Mouse (Mus musculus): ENCODE results near the gene Gse1. TPM values are rescaled to one million over a fixed set of nuclear protein-coding genes. Genes with fewer than 3 reads are reported as not detected.

The Gse1 gene
- total and polyA plus RNA-seq, 3 experiments = 23.6 to 128 (median 66.9) TPM

DNA sequence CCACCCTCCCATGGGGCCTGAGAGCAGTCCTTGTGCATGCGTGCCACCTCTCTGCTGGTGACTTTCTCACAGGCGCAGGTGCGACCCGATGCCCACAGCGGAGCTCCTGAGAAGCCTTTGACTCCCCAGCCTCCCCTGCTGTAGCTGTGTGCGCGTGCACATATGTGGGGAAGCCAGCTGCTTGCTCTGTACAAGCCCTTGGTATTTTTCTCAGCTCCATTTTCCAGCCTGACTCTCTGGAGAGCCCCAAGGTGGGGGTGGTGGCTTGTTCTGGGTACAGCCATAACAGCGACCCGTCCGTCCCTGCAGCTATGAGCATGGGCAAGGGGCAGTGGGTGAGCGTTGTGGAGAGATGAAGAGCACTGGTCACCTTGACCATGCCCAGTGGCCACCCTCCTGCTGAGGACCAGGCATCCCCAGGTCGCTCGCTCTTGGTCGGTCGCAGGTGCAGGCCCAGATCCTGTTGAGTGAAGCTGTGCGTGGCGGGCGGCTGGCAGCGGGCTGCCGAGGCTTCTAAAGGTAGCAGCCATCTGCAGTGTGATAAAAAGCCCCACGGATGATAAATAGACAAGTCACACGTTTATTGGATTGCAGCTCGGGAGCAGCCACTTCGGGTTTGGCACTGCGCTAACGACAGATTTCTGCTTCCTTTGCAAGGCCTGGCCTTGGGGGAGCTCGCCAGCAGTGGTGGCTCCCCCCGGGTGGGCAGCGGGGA lies 184.8 kb downstream of the Gse1 start:
- TF ChIP-seq SIN3A (IDR thresholded peaks at IDR 0.05; ENCODE audit: low read length) (no peak), HCFC1 (IDR thresholded peaks at IDR 0.05; ENCODE audit: low read depth, low read length) (no peak), RCOR1 (IDR thresholded peaks at IDR 0.05; ENCODE audit: low read depth, low read length) (no peak)
- H3K4me3 ChIP-seq (ENCODE audit: control insufficient read depth in 1 of 2, insufficient read depth in 1 of 2, low read depth in 2 of 2, low read length in 2 of 2) = no peak overlapping the region
- no peak for DNase-seq (ENCODE audit: low read depth, low spot score)
- no peaks in the 10 kb centered on the region for H3K9me3 ChIP-seq (replicated peaks; ENCODE audit: insufficient read depth, low read length)
- no peaks in the 10 kb centered on the region for H3K79me2 ChIP-seq (ENCODE audit: control insufficient read depth, insufficient read depth, low read length, poor library complexity)
- no peak overlapping the region for H3K9ac ChIP-seq (ENCODE audit: control insufficient read depth, low read depth, low read length, poor library complexity, severe bottlenecking)
- no peaks in the 10 kb centered on the region for H3K36me3 ChIP-seq (ENCODE audit: control insufficient read depth in 1 of 2, insufficient read depth in 2 of 2, low read length in 2 of 2)
- no peaks in the 10 kb centered on the region for H3K27me3 ChIP-seq (ENCODE audit: control insufficient read depth in 1 of 2, insufficient read depth in 2 of 2, low read length in 2 of 2)
- H3K27ac ChIP-seq (ENCODE audit: control insufficient read depth, low read depth, low read length) = no peak overlapping the region
- H3K4me1 ChIP-seq (ENCODE audit: control insufficient read depth in 1 of 2, insufficient read depth in 2 of 2, low read length in 2 of 2) = 0 out of 4 replicates have a peak, but pooled peaks cover 0 to under 1% of the 10 kb centered on the region in 2 experiments

GRCm38 (mm10) chr8:120413626-120413988 lies 185.4 kb downstream of the Gse1 start:
- Histone ChIP-seq H3K4me3 (ENCODE audit: control insufficient read depth in 1 of 2, insufficient read depth in 1 of 2, low read depth in 2 of 2, low read length in 2 of 2) (no peak overlapping the region), H3K27me3 (ENCODE audit: control insufficient read depth in 1 of 2, insufficient read depth in 2 of 2, low read length in 2 of 2) (no peaks in the 10 kb centered on the region), H3K36me3 (ENCODE audit: control insufficient read depth in 1 of 2, insufficient read depth in 2 of 2, low read length in 2 of 2) (no peaks in the 10 kb centered on the region), H3K9ac (ENCODE audit: control insufficient read depth, low read depth, low read length, poor library complexity, severe bottlenecking) (no peak overlapping the region), H3K27ac (ENCODE audit: control insufficient read depth, low read depth, low read length) (no peak overlapping the region), H3K9me3 (replicated peaks; ENCODE audit: insufficient read depth, low read length) (no peaks in the 10 kb centered on the region), H3K79me2 (ENCODE audit: control insufficient read depth, insufficient read depth, low read length, poor library complexity) (no peaks in the 10 kb centered on the region), H3K4me1 (ENCODE audit: control insufficient read depth in 1 of 2, insufficient read depth in 2 of 2, low read length in 2 of 2) (no peaks in the 10 kb centered on the region)
- no peak for TF ChIP-seq NELFE (IDR thresholded peaks at IDR 0.05; ENCODE audit: low read depth, low read length)
- TF ChIP-seq MYC (IDR thresholded peaks at IDR 0.05; ENCODE audit: low read depth, low read length) = no peak
- TF ChIP-seq SMC3 (IDR thresholded peaks at IDR 0.05; ENCODE audit: low read depth, low read length) = no peak
- no peak for TF ChIP-seq ZKSCAN1 (IDR thresholded peaks at IDR 0.05; ENCODE audit: low read depth, low read length)
- no peak for TF ChIP-seq CTCF (IDR thresholded peaks at IDR 0.05 in 2 of 3, conservative IDR thresholded peaks at IDR 0.05 in 1 of 3; ENCODE audit: control insufficient read depth in 1 of 3, insufficient read depth in 1 of 3, low read depth in 2 of 3, low read length in 3 of 3, poor library complexity in 1 of 3, severe bottlenecking in 1 of 3)
- TF ChIP-seq MXI1 (IDR thresholded peaks at IDR 0.05; ENCODE audit: low read depth, low read length) = no peak
- no peak for TF ChIP-seq CHD2 (IDR thresholded peaks at IDR 0.05; ENCODE audit: low read length)
- DNase-seq (ENCODE audit: low read depth, low spot score) = no peak

GRCm38 (mm10) chr8:120414216-120414615 lies 186.0 kb downstream of the Gse1 start:
- H3K27me3 ChIP-seq (ENCODE audit: control insufficient read depth in 1 of 2, insufficient read depth in 2 of 2, low read length in 2 of 2) = no peaks in the 10 kb centered on the region
- DNase-seq (ENCODE audit: low read depth, low spot score) = no peak
- H3K4me1 ChIP-seq (ENCODE audit: control insufficient read depth in 1 of 2, insufficient read depth in 2 of 2, low read length in 2 of 2) = no peaks in the 10 kb centered on the region
- no peak overlapping the region for H3K9ac ChIP-seq (ENCODE audit: control insufficient read depth, low read depth, low read length, poor library complexity, severe bottlenecking)
- no peak overlapping the region for H3K4me3 ChIP-seq (ENCODE audit: control insufficient read depth in 1 of 2, insufficient read depth in 1 of 2, low read depth in 2 of 2, low read length in 2 of 2)
- H3K27ac ChIP-seq (ENCODE audit: control insufficient read depth, low read depth, low read length) = no peak overlapping the region
- H3K9me3 ChIP-seq (replicated peaks; ENCODE audit: insufficient read depth, low read length) = no peaks in the 10 kb centered on the region
- TF ChIP-seq TCF12 (IDR thresholded peaks at IDR 0.05; ENCODE audit: low read depth, low read length) = no peak
- no peak for TF ChIP-seq CTCF (IDR thresholded peaks at IDR 0.05 in 2 of 3, conservative IDR thresholded peaks at IDR 0.05 in 1 of 3; ENCODE audit: control insufficient read depth in 1 of 3, insufficient read depth in 1 of 3, low read depth in 2 of 3, low read length in 3 of 3, poor library complexity in 1 of 3, severe bottlenecking in 1 of 3)
- no peak for TF ChIP-seq MYB (IDR thresholded peaks at IDR 0.05; ENCODE audit: low read depth, low read length)
- no peak for TF ChIP-seq CHD1 (IDR thresholded peaks at IDR 0.05; ENCODE audit: low read depth, low read length)
- TF ChIP-seq MEF2A (IDR thresholded peaks at IDR 0.05; ENCODE audit: extremely low read depth, insufficient replicate concordance, low read depth, low read length, poor library complexity, severe bottlenecking) = no peak
- no peak for TF ChIP-seq TBP (IDR thresholded peaks at IDR 0.05; ENCODE audit: low read depth, low read length)
- TF ChIP-seq POLR2A (IDR thresholded peaks at IDR 0.05; ENCODE audit: control insufficient read depth in 1 of 2, insufficient read depth in 1 of 2, low read depth in 1 of 2, low read length in 2 of 2, poor library complexity in 1 of 2) = no peak
- no peak for TF ChIP-seq MAFK (IDR thresholded peaks at IDR 0.05; ENCODE audit: borderline replicate concordance, low read depth, low read length)
- no peak for TF ChIP-seq MAZ (IDR thresholded peaks at IDR 0.05; ENCODE audit: low read depth, low read length)
- no peak for TF ChIP-seq HCFC1 (IDR thresholded peaks at IDR 0.05; ENCODE audit: low read depth, low read length)
- TF ChIP-seq NELFE (IDR thresholded peaks at IDR 0.05; ENCODE audit: low read depth, low read length) = no peak
- no peaks in the 10 kb centered on the region for H3K36me3 ChIP-seq (ENCODE audit: control insufficient read depth in 1 of 2, insufficient read depth in 2 of 2, low read length in 2 of 2)
- no peaks in the 10 kb centered on the region for H3K79me2 ChIP-seq (ENCODE audit: control insufficient read depth, insufficient read depth, low read length, poor library complexity)

All from MEL (cell line).